Mouse (Mus musculus): ENCODE data around the gene Trim17.

The Trim17 gene

GRCm38 (mm10) chr11:58969027-58969426 is 14.5 kb downstream of the Trim17 start:
- DNase-seq: no peak

DNA sequence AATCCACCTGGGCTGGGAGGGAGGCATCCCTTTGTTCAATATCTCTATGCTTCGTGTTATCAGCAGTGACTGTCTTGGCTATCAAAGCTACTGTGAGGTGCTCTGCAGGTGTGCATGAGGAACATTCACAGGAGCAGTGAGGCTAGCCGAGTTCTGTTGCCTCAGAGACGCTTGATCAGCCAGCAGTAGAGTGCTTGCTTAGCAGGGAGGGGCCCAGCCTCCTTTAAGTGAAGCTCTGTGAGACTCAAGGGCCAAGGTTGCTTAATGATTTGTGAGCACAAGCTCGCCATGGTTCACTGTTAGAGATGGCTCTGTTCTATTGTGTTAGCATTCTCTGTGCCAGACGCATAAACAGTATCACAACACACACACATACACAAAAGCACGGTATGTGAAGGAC is 15.2 kb downstream of the Trim17 start:
- DNase-seq: no peak

- DNase-seq: no peak
These were observed 16.5 kb downstream of the Trim17 start for GRCm38 (mm10) chr11:58970831-58971530.

- DNase-seq: no peak
These were observed 17.3 kb downstream of the Trim17 start for GRCm38 (mm10) chr11:58971796-58972195.

GRCm38 (mm10) chr11:58974414-58974813 is 19.9 kb downstream of the Trim17 start:
- no peak for DNase-seq

- DNase-seq: peak in 1 of 2 experiments; percentile 39
These were observed 22.7 kb downstream of the Trim17 start for GRCm38 (mm10) chr11:58977150-58977549.

GRCm38 (mm10) chr11:58977607-58978026 is 23.1 kb downstream of the Trim17 start:
- peak in 1 of 2 experiments; percentile 25 for DNase-seq

DNA sequence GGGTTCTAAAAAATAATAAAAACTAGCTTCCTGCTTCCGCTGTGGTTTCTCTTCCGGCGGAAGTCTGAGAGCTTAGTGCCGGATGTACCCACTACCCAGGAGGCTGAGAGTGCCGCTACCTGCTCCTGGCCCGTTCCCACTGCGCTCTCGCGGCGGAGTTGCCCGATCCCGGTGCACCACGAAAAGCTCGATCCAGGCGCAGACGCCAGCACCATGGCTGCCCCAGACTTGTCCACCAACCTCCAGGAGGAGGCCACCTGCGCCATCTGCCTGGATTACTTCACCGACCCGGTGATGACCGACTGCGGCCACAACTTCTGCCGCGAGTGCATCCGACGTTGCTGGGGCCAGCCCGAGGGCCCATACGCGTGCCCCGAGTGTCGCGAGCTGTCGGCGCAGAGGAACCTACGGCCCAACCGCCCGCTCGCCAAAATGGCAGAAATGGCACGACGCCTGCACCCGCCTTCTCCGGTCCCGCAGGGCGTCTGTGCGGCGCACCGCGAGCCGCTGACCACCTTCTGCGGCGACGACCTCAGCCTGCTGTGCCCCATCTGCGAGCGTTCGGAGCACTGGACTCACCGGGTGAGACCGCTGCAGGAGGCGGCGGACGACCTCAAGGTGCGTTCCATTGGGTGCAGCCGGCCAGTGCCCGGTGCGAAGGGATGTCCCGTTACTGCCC is 23.7 kb downstream of the Trim17 start, which contains the start of gene Trim11:
Gene Trim11, plus strand, starts transcription at position 67 of the 679 bp plus-strand sequence.
- DNase-seq: peak; percentile 69 to 72

GRCm38 (mm10) chr11:58978706-58979030 is 24.2 kb downstream of the Trim17 start:
- no peak for DNase-seq

DNA sequence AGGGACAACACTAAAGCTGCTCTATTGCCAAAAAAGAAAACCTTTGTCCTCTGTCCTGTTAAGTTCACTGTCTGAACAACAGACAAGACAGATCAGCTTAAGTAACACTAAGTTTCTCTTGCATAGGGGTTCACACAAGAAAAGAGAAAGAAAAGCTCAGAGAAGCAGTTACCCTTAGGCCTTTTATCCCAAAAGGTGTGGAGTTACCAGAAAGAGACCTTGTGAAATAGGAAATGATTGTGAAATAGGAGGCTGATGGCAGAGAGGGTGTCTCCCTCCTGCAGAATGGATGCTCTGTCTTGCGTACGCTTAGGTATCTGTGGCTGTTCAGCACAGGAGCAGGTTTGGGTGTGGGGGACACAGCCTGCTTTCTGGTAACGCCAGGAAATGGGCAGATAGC is 24.7 kb downstream of the Trim17 start:
- DNase-seq: no peak

- no peak for DNase-seq
These were observed 25.2 kb downstream of the Trim17 start for GRCm38 (mm10) chr11:58979661-58980060.

DNA sequence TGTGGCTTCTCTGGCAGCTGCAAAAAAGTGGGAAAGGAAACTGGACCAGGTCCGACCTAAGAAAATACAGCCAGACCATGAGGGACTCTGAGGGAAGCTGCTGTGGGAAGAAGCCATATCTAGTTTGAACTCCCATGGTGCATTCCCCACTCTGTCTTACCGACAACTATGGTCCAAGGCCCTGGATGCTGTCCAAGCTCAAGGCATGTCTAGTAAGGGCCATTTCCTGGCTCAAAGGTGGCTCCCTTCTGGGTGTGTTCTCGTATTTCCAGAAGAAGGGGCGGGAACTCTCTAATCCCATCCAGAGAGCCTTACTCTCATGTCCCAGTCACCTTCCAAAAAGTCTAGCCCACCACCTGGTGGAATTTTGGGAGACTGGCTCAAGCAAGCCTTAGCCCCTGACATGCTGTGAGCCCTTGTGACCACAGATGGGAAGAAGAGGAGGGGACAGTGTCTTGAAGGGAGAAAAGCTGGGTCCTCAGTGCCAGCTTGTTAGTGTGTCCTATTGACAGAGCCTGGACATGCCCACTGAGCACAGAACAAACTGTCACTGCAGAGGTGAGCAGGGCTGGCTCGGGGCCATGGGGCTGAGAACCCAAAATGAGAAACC is 26.0 kb downstream of the Trim17 start:
- no peak for DNase-seq

DNA sequence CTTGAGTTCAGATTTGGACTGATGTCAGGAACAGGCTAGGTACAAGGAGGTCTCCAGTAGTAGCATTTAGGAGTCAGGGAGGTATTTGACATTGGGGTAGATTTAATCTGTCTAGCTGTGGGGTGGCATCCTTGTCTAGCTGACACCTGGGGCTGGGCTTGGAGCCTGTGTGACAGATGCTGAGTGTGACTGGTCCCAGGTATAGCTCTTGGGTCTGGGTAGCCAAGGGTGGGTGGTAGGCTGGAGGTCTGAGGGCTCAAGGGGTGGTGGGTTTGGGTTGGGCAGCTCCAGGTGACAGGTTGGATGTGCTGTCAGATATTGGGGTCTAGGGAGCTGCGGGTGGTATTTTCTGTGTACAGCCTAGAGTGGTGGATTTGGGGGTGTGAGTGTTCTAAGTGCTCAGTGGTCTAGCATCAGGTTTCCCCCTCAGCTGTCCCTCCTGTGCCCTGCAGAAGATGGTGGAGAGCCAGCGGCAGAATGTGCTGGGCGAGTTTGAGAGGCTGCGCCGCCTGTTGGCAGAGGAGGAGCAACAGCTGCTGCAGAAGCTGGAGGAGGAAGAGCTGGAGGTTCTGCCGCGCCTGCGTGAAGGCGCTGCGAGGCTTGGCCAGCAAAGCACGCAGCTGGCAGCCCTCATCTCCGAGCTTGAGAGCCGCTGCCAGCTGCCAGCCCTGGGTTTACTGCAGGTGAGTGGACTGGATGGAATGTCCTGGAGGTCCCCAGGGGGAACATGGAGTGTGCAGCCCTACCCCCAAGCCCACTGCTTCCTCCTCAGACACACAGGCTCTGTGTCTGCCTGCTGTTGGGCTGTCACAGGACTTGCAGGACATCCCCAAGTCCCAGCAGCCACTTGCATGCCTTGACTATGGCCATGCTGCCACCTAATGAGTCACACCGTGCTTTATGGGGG is 27.3 kb downstream of the Trim17 start:
- DNase-seq: peak; percentile 33 to 38

DNA sequence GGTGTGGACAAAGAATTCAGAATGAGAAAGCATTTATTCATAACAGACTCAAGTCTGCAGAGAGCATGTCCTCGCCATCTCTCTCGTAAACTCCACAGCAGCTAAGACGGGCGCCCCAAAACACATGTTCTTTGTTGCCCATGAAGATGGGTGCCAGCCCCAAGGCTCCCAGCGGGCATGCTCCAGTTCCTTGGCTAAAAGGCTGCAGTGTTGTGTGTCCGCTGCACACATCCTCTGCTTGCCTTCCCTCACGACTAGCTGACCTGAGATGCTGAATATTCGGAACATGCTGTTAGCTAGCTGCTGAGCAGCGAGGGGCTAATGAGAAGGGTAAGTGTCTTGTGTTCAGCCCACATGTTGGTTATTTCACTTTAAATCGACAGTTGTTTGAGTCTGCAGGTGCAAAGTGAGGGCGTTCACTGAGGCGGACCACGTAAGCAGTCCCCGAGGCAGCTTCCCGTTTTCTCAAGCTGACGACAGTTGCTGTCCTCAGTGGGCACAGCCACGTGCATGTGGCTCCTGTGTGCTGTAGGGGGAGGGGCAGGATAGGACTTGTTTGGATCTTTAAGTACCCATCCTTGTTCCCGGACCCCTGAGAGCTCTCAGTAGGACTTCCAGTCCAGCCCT is 28.1 kb downstream of the Trim17 start:
- DNase-seq: no peak

DNA sequence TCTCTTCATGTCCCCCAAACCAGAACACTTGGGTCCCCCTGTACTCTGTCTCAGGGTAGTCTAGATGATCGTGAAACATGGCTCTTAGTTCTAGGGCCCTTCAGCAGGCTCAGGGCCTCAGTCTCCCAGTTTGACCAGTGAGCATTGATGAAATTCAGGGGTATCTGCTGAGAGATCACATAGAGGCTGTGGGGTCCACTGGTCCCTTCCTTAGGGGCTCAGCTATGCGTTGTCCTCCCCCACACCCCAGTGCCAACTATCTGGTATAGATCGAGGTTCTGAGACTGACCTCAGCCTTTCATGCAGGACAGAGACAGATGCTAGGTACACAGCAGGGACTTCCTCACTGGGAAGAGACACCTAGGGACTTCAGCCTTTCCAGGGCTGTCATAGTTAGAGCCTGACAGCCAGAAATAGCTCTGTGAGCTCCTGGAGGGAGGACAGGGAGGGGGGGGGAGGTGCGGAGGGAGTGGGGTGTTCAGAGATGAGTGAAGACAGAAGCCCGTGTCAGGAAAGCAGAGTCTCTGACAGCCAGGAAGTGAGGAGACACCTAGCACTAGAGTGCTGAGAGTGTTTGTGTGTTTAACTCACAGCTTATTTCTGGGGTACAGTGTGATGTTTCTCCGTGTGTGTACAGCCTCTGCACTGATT is 29.3 kb downstream of the Trim17 start:
- DNase-seq: no peak

GRCm38 (mm10) chr11:58984657-58985056 is 30.2 kb downstream of the Trim17 start:
- DNase-seq: no peak

DNA sequence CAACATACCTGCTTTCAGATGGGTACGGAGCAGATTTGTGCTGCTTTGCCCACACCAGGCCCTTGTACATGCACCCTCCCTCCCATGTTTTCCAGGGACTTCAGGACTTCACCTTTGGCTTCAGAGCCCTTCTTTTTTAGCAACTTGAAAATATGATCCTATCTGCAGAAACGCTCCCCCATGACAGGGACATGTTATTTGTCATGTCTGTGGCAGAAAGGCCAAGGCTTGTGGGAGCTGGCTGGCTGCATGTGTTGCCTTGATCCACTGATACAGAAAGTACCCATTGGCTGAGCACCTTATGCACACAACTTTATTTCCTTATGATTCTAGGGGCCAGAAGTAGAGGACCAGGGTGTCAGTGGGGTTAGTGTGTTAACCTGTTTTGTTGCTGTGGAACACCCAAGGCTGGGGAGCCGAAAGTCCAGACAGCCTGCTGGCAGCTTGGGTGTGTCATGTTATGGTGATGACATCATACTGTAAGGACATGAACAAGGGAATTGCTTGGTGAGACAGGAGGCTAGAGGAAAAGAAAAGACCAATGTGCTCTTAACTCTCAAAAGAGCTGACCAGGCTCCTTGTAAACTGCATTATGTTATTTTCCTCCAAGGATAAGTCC is 30.9 kb downstream of the Trim17 start:
- no peak for DNase-seq

DNA sequence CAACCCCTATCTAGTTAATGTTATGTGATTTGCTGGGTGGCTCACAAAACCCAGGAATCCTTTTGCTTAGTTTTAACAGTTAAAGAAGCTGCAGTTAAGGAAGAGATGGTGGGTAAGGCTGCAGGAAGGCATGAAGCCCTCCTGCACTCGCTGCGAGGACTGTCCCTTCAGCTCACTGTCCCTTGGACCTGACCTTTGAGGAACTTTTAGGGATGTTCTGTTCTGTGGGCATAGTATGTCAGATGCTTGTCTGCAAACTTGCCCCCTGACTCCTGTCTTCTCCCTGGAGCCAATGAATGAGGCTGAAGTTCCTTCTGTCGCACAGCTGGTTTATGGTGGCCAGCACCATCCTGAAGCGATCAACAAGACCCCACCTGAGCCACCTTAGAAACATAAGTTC is 34.7 kb downstream of the Trim17 start:
- DNase-seq: no peak

DNA sequence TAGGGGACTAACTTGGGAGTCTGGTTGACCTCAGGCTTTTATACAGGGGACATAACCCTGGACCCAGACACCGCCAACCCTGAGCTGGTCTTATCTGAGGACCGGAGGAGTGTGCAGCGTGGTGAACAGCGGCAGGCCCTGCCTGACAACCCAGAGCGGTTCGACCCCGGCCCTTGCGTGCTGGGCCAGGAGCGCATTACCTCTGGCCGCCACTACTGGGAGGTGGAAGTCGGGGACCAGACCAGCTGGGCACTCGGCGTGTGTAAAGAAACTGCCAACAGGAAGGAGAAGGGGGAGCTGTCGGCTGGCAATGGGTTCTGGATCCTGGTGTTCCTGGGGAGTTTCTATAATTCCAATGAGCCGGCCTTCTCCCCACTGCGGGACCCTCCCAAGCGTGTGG is 35.7 kb downstream of the Trim17 start:
- no peak for DNase-seq

DNA sequence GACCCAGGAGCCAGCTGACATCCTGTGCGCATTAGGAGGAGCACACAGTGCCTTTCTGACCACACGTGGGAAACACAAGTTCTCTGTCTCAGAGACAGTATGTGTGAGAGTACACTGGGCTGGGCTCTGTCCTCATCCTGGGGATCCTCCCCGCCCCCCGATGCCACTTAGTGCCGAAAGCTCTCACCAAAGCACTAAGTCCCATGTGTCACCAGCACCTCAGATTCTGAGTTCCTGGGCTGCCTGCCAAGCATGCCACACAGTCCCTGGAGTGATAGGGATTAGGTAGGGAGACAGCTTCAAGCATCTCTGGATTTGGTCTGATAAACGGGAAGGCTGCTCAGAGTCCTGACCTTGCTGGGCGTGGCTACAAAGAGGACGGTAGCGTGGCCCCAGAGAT is 36.3 kb downstream of the Trim17 start:
- no peak for DNase-seq

- no peak for DNase-seq
These were observed 37.4 kb downstream of the Trim17 start for GRCm38 (mm10) chr11:58991911-58992310.
